Mouse (Mus musculus) c-Kit-positive CD71-positive TER-119-positive erythroid progenitor cells, embryonic 14.5 days (primary cell): ENCODE results near the gene Amdhd1.
A peak's percentile ranks its signal among the peaks of the same experiment; 100 is the strongest.
"Not testable (repeated sequence)": the region's sequence is repeated elsewhere in the genome, so short reads cannot be mapped to it uniquely, and the experiment has no call there.

Source experiments
- DNase-seq: peaks from one replicate; pipeline ENCODE4 v3.0.0-alpha.2; 2013; ENCODE audit warnings: low spot score

Amdhd1 gene

DNA sequence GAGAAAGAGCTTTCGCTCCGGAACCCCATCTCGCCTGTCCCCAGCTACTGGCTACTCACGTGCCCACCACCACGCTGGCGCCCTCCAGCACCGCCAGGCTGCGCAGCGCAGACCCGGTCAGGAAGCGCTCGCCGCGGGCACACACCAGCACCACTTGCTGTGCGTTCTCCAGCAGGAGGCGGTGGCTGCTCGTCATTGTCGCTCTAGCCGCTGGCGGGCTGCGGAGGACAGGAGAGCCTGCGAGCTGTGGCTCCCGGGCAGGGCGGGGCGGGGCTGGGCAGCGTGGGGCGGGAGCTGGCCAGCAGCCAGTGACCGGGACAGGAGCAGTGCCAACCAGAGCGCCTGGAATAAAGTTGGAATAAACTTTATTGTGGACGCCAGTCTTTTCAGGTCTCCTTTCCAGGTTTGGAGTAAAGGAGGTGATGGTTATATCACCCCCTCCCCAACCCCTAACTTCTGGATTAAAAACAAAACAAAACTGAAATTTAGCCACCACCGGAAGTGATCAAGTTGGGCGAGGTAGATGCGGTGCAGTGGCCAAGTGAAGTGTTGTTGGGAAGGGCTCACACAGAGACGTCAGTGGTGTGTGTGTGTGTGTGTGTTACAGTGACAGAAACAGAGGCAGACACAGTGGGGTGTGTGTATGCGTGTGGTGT is at the start of gene Amdhd1:
TSS of gene Amdhd1 (minus strand) at position 259 of the 656 bp plus-strand sequence.
- peak; percentile 32 for DNase-seq

DNA sequence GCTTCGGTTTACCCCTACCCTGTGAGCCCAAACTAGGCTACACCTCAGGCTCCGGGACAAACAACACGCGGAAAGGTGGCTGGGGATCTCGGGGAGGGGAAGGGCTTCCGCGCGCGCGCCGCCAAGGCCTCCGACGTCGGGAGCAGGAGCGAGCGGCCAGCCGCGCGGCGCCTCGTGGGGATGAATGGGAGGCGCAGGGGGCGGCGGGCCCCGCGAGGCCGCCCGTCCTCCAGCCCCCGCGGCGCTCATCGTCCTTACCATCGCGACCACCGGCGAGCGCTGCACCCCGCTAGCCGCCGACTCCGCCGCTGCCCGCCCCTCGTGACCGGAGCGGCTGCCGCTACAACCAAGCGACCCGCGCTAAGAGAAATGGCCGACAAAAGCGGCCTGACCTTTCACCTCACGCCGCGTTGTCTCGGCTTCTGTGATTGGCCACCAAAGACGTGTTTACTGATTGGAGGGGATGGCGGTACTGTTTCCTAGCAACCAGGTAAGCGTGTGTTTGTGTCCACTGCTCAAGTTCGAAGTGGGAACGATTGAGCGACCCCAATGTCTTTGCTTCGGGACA is 49.5 kb upstream of the Amdhd1 start, which contains the start of gene Snrpf:
TSS of gene Snrpf (minus strand) at position 426 of the 568 bp plus-strand sequence.
- DNase-seq = peak; percentile 94

DNA sequence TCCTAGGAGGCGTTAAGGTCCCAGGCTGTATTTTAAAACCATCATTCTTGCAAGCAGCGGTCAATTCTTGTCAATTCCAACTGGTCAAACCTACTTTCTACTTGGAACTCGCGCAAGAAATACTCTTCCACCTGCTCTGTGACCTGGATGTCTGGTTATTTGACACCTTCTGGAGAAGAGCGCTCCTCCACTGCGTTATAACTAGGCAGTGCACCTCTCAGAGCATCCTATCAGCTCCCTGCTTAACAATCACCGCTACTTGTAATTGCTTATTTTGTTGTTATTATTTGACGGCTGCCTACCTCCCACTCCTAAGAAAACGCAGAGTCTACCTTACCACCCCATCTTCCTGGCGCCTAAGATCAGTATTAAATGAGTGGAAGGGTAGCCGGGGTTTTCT is 49.0 kb upstream of the Amdhd1 start:
- peak; percentile 16 for DNase-seq

DNA sequence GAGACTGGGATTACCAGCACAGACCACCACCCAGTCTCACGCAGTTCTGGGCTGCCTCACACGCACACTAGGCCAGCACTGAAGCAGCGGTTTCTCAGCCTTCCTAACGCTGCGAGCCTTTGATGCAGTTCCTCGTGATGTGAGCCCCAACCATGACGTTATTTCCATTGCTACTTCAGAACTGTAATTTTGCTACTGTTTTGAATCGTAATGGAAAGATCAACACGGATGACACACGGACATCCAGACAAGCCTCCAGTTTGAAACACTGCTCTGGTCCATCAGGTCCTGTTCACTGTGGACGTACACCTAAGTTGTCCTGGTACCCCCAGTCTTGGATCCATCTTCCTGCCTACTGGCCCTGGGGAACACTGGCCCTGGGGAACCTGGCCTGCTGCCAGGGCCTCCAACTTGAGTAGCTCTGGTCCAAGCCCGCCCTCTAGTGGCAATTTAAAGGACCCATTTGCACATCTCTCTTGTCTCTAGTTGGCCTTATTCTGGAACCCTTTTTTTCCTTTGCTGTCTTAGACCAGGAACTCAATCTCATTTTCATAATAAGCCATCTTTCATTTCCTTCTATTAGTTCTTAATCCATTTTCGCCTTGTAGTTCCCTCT is 37.5 kb upstream of the Amdhd1 start:
- DNase-seq = peak; percentile 67

DNA sequence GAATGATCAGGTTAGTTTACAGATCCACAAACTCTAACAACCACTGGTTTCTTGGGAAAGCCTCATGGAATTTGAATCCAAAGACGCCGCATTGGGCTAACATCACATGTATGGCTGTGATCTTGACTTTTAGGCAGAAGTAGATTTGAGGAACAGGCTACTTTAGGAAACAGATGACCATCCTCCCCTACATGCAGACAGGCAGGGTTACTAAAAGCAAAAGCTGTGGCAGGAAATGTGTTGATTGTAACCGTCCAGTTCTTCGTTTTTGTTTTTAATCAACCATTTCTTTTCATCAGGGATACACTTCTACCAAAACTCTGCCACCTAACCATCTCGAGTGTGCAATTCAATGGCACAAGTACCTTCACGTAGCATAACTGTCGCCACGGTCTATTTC is 36.1 kb upstream of the Amdhd1 start:
- DNase-seq = no peak

DNA sequence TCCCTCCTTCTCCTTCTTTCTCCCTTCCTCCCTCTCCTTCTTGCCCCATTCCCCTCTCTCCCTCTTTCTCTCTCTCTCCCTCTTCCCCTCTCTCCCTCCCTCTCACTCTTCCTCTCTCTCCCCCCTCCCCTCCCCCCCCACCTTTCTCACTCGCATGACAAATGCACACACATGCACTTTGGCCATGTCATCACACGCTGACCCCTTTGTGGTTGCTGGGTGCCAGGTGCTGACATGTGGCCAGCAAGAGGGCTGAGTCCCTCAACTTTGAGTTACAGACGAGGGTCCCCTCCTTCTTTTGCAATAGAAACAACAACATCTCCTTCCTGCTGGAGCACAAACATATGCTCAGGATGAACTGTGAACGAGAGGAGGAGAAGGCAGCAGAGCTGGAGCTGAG is 35.1 kb upstream of the Amdhd1 start:
- no peak for DNase-seq

DNA sequence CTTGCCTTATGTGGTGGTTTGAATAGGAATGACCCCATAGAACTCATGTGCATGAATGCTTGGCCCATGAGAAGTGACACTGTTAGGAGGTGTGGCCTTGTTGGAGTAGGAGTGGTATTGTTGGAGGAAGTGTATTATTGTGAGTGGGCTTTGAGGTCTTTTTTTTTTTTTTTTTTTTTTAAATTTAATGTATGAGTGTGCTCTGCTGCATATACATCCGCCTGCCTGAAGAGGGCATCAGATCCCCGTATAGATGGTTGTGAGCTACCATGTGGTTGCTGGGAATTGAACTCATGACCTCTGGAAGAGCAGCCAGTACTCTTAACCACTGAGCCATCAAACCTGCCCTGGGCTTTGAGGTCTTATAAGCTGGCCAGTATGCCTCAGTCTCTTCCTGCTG is 32.4 kb upstream of the Amdhd1 start:
- no peak for DNase-seq

DNA sequence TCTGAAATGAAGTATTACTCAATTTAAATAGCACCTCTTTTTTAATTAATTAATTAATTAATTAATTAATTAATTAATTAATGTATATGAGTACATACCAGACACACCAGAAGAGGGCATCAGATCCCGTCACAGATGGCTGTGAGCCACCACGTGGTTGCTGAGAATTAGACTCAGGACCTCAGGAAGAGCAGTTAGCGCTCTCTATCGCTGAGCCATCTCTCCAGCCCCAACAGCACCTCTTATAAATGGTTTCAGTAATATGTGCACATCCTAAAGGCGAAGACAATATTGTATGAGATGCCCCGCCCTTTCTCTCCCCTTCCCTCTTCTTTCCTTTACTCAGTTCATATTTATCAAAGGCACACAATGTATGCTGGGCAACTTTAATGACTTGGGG is 28.8 kb upstream of the Amdhd1 start:
- DNase-seq = no peak

DNA sequence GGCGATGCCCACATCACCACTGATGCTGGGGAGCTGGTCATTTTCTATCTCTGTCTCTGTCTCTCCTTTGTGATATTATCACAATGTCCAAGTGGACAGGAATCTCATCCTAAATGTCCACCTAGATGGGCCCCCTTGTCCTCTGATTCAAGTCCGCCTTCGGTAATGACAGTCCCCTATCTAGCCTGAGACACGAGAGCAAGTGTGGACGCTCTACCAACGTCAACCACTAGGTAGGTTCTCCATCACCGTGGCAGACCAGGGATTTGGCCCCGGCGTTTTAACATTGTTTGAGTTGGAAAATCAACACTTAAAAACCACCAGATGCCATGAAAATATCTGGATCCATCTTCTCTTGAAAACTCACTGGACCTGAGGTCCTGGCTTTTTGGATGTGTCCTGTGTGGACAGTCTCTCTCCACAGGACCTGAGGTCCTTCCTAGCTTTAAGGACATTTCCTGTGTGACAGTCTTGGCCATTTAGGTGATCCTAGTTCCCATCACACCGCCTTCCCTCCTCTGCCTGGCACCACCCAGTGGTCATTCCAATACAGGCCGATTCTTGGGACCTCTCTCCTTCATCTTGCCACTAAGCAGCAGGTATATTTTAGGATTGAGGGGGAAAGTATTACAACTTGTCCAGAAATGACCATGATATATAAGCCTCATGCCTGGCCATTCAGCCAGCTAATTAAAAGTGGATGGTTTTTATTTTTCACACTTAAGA is 28.2 kb upstream of the Amdhd1 start:
- DNase-seq = no peak

DNA sequence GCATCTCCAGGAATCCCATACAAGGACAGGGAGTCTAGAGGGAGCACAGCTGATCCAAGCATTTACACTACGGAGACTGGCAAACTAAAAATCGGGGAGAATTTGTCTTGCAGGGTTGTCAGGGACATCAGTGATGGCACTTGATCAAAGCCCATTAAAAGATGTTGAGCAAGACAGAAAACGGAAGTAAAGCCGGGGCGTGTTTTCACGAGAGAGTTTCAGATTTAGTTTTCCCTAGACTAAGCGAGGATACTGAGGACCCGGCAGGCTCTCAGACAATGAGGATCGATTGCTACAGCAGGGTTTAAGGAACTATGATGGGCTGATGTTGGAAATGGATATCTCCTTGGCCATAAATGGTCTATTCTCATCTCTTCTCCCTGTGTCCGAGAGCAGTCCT is 27.2 kb upstream of the Amdhd1 start:
- DNase-seq = no peak

DNA sequence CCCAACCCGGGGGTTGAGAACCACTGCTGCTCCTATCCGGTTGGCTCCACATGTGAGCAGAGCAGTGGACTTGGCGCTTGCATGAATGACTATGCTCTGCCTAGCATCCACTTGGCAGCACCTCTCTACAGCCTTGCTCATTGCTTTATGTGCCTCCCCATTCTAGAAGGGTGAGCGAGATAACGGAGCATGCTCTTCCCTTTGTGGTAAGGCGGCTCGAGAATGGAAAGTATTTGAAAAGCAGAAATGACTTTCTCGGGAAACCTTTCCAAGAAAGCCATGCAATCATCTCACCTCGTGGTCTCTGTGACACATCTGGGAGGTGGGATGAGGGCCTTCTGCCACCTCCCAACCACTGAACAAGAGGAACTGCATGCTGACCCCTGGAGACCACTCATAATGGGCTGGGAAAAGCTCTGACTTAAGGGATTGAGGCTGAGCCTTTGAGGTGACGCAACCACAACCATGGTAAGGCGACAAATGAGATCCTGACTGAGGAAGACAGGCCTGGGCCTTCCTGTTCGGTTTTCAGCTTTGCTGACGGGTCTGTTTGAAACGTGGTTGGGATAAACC is 24.8 kb upstream of the Amdhd1 start:
- DNase-seq = no peak

DNA sequence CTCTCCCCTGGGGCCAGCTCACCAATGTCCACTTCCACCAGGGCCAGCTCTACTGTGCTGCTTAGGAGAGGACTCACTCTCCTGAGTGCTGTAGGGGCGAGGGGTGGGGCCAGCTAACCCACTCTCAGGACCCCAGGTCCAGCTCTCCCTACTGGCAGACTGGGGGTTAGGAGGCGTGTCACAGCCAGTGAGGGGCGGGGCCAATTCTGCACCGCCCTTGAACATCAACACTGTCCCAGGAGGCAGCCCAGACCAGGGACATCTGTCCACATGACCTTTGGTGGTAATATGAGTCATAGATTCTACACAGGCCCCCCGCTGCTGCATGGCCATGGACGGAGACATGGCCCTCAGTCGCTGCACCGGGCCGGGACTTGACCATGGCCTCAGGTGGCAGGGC is 20.0 kb upstream of the Amdhd1 start:
- no peak for DNase-seq

DNA sequence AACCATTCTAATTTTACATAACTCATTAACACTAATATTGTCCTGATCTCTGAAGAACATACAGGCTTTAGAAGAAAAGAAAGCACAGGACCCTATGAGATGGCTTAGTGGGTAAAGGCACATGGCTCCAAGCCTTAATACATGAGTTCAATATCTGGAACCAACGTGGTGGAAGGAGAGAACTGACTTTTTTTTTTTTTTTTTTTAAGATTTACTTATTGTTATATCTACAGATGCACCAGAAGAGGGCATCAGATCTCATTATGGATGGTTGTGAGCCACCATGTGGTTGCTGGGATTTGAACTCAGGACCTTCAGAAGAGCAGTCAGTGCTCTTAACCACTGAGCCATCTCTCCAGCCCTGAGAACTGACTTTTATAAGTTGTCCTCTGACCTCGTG is 18.1 kb upstream of the Amdhd1 start:
- DNase-seq = not testable (repeated sequence)

DNA sequence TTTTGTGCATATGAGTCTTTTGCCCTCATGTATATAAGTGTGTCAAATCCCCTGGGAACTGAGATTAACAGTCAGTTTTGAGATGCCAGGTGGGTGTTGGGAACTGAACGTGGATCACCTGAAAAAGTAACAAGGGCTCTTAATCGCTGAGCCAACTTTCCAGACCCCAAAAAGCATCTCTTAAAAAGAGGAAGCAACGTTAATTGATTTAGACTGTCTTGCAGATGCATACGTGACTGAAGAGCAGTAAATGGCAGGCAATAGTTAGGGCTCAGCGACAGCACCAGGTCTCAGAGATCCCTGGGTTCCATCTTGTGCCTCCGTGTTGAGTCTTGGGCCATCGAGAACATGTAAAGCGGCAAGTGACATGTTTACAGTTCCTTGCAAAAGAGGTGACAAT is 12.8 kb upstream of the Amdhd1 start:
- DNase-seq = no peak

DNA sequence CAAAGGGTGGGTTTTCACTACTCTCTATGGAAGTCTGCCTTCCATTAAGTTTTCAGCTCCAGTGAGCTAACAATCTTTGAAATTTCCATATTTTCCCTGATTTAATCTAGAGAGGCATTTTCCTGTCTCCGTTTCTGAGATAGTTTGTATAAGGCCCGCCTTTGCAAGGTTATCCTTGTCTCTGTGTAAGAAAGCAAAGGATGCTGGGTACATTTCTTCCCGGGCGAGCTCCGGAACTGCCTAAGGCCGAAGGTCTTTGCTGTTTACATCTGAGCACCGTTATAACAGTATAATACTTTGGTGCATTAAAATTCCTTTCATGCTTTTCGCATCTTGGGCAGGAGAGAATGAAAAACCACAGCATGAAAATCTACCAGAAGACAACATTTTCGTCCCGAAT is 10.0 kb upstream of the Amdhd1 start:
- DNase-seq = no peak

DNA sequence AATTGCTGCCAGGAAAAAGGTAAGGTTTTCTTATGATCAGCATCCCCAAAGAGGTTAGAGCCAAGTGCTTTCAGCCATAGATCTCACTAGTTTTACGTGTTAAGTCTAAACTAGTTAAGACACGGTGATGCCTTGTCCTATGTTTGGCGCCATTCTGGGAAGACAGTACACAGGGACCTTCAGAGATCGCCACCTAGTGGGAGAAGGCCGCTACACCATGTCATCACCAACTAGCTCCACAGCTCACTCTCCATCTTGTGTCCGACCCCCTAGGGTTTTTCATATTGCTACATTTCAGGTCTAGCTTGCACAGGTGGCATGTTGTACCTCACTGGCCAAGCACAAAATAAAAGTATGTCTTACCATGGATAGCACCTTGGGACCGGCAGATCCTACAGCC is 9.2 kb upstream of the Amdhd1 start:
- peak; percentile 60 for DNase-seq

DNA sequence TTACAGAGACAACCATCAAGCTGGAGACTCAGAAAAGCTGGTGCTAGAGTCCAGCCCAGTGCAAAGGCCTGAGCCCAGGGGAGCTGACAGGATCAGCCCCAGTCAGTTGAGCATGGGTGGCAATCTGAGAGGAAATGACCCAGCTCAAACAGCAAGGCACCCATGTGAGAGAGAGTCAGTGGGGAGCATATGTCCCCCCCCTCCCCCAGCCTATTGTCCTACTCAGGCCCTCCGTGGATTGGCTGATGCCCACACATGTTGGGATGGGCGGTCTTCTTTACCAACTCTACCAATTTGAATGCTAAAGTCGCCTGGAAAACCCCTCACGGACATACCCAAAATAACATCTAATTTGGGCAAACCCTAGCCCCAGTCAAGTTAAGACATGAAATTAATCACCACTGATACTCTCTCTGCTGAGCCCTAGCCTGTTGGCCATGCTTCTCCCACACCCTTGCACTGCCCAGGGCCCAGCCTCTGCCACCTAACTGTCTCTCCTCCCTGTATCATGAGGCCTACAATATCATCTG is 8.0 kb upstream of the Amdhd1 start:
- no peak for DNase-seq

DNA sequence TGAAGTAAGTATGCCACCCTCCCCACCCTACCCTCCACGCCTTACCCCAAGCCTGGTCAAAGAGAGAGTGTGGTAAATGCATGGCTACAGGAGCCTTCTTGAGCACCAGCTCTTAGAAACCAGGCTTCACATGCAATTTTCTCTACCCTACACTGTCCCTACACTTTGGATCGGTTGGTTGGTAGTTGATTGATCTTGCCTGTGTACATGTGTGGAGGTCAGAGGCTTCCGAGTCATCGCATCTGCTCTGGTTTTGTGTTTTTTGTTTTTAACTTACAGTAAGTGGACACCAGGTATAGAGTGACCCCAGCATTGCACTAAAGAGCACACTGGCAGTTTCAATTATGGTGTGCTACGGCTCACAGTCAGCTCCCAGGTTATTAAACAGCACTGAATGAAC is 4.3 kb upstream of the Amdhd1 start:
- no peak for DNase-seq

DNA sequence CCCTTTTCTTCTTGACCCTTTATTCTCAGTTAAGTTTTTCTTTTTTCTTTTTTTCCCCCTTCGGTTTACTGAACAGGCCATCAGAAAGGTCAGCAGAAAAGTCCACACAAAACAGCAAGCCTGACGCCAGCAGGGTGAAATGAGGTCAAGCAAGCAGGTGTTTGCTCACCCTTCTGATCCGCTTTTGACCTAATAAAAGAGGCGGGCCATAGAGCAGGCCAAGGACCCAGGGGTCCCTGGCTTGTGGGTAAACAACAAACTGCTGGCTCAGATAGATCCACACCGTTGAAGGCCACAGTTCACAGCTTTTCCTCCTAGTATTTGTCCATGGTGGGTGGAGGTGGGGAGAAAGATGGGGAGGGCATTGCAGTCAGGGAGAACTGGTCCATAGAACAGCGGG is 3.3 kb upstream of the Amdhd1 start:
- DNase-seq = no peak

DNA sequence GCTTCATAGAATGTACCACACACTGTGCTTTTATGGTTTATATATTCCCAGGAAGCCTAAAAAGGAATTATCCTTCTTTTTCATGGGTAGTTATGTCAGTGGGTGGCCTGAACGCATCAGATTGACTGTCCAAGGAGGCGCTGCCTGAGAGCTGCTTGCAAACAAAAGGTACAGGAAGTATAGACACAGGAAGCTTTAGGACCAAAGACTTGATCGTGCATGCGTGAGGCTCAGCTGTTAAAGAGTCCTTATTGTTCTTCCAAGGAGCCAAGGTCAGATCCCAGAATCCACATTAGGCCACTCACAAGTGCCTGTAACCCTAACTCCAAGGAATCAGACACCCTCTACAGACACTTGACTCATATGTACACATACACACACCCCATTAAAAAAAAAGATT is 2.5 kb upstream of the Amdhd1 start:
- DNase-seq = no peak

DNA sequence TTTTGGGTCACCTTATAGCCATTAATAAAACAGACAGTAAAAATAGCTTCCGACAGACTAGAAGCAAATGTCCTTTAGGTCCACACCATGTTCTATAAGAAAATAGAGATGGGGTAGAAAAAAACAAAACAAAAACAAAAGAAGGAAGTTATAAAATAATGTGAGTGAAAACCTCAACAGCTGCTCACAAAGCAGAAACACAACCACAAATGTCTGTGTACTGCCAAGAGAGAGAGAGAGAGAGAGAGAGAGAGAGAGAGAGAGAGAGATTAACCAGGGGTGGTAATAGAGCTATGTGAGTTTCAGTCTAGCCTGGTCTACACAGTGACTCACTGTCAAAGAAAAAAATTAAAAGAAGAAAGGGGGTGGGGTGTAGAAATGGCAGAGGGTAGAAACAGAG is 1.8 kb upstream of the Amdhd1 start:
- no peak for DNase-seq

DNA sequence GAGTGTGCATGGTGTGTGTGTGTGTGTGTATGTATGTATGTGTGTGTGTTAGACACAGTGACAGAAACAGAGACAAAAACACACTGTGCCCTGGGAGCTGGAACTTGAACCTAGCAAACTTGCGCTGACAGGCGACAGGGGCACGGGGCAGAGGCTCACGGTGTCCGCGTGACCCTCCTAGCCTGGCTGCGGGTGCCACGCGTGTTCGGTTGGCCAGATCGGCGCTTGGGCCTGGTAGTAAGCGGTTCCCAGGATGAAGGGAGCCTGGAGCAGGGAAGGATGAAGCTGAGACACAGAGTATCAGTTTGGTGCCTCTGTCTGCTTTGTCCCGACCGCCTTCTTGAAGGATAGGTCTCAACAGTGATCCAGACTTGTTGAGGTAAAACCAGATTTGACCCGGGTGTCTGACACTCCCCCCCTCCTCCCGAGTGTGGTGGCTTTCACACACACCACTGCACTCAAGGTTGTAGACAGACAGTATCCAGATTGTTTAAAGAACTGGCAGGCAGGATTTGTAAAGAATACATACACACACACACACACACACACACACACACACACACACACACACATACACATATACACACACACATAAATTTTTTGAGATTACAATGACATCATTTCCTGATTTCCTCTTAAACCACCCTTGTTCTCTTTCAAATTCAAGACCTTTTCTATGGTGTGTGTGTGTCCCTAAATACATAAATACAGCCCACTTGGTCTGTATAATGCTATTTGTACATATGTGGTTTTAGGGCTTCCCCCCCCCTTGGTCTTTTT is 788 bp upstream of the Amdhd1 start, which contains the start of gene Ccdc38:
TSS of gene Ccdc38 (plus strand) at position 202 of the 780 bp plus-strand sequence.
- DNase-seq = no peak
